Mouse (Mus musculus) hindbrain, postnatal 0 days (tissue): ENCODE measurements at regions not wholly inside any gene's neighbourhood (a gene's known extent, or its start where the extent isn't known, plus 50 kb on each side); places are given as distances from the start of the nearest gene placed in this dataset.

ENCODE experiments used
- ATAC-seq: fragments of 200-750 bp; cut with Nextera tagmentation; 2 replicates; pipeline ENCODE4 v1.8.0; 2017; ENCODE audit warnings: mild to moderate bottlenecking, moderate TSS enrichment, moderate library complexity
- DNase-seq: peaks from one replicate; pipeline ENCODE4 v3.0.0-alpha.2; 2015; ENCODE audit warnings: low spot score
- H3K27ac ChIP-seq: fragments of 300-500 bp; sonication (generic); 2 replicates; pipeline ENCODE4 v1.5.1; 2014; ENCODE audit warnings: mild to moderate bottlenecking
- H3K27me3 ChIP-seq: fragments of 300-500 bp; sonication (generic); 2 replicates; pipeline ENCODE4 v1.6.1; 2014; ENCODE audit warnings: low read length, mixed read lengths; ENCODE audit not compliant: insufficient read depth
- H3K36me3 ChIP-seq: fragments of 300-500 bp; sonication (generic); 2 replicates; pipeline ENCODE4 v1.6.1; 2014; ENCODE audit warnings: low read length, mixed read lengths; ENCODE audit not compliant: insufficient read depth
- H3K4me1 ChIP-seq: fragments of 300-500 bp; sonication (generic); 2 replicates; pipeline ENCODE4 v1.6.1; 2014; ENCODE audit warnings: antibody characterized with exemption, low read length, mixed read lengths; ENCODE audit not compliant: insufficient read depth
- H3K4me2 ChIP-seq: fragments of 300-500 bp; sonication (generic); 2 replicates; pipeline ENCODE4 v1.6.1; 2014; ENCODE audit warnings: low read depth, mild to moderate bottlenecking, low read length, moderate library complexity, mixed read lengths
- H3K4me3 ChIP-seq: fragments of 300-500 bp; sonication (generic); 2 replicates; pipeline ENCODE4 v1.5.1; 2014; ENCODE audit warnings: low read length
- H3K9ac ChIP-seq: fragments of 300-500 bp; sonication (generic); replicated peaks from 2 replicates; pipeline ENCODE4 v1.6.1; 2014; ENCODE audit warnings: mild to moderate bottlenecking, low read length, moderate library complexity, mixed read lengths
- H3K9me3 ChIP-seq: fragments of 300-500 bp; sonication (generic); 2 replicates; pipeline ENCODE4 v1.6.1; 2016; ENCODE audit warnings: low read length, mixed read lengths
- CTCF ChIP-seq: IDR thresholded peaks from 2 replicates; pipeline ENCODE4 v1.5.1; 2016; ENCODE audit warnings: antibody characterized with exemption, control low read depth, low read depth
- WGBS: fragments of 180-500 bp; shearing (Covaris S2); extraction: QIAGEN DNeasy Blood & Tissue Kit; methylation state at CpG from one replicate; pipeline ENCODE4 v1.1.7; 2014; 5-methylcytosine and 5-hydroxymethylcytosine counted together

- Histone ChIP-seq H3K4me3 (no peak overlapping the region), H3K9me3 (no peaks in the 10 kb centered on the region), H3K4me1 (no peaks in the 10 kb centered on the region), H3K36me3 (no peaks in the 10 kb centered on the region), H3K27me3 (no peaks in the 10 kb centered on the region), H3K9ac (no peak overlapping the region), H3K27ac (no peak overlapping the region), H3K4me2 (no peak overlapping the region)
- DNase-seq: no peak
- WGBS: 74% methylated on average over 3 of the region's 3 CpGs
- TF ChIP-seq CTCF: no peak
- no peak for ATAC-seq
Measured at GRCm38 (mm10) chr14:71315228-71315627, 715.6 kb upstream of the Fam160b2 start.

- H3K4me2 ChIP-seq: no peak overlapping the region
- H3K36me3 ChIP-seq: no peaks in the 10 kb centered on the region
- peaks cover 8% of the 10 kb centered on the region for H3K4me1 ChIP-seq
- no peak overlapping the region for H3K4me3 ChIP-seq
- ATAC-seq (peak; percentile 86), DNase-seq (peak; percentile 57)
- no peak overlapping the region for H3K27ac ChIP-seq
- H3K27me3 ChIP-seq: no peaks in the 10 kb centered on the region
- no peak for TF ChIP-seq CTCF
- 42% methylated on average over 6 of the region's 6 CpGs for WGBS
- no peak overlapping the region for H3K9ac ChIP-seq
- H3K9me3 ChIP-seq: no peaks in the 10 kb centered on the region
Measured at GRCm38 (mm10) chr14:71299755-71300154, 700.1 kb upstream of the Fam160b2 start.

DNA sequence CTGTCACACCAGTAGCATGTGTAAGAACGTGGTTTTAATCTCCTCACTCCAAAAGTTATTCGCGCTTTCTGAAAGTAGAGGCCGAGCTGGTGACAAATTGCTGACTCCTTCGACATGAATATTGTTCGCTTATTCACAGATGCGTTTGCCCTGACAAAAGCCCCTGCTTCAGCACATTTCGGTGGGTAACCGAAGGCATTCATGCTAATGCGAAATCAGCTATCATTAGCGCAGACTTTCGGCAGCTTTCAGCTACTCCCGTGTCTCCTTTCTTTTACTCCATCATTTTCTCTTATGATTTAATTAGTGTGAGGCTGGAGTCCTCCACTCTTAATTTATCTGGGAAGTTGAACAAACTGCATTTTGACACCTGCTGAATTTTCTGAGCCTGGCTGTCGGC, 681.9 kb upstream of the Fam160b2 start:
- peak; percentile 17 for DNase-seq
- 52% methylated on average over 14 of the region's 14 CpGs for WGBS
- ATAC-seq: no peak
- Histone ChIP-seq H3K4me3 (no peak overlapping the region), H3K27ac (no peak overlapping the region), H3K27me3 (no peaks in the 10 kb centered on the region), H3K9ac (no peak overlapping the region), H3K4me1 (no peaks in the 10 kb centered on the region), H3K4me2 (no peak overlapping the region), H3K36me3 (no peaks in the 10 kb centered on the region), H3K9me3 (no peaks in the 10 kb centered on the region)
- no peak for TF ChIP-seq CTCF

DNA sequence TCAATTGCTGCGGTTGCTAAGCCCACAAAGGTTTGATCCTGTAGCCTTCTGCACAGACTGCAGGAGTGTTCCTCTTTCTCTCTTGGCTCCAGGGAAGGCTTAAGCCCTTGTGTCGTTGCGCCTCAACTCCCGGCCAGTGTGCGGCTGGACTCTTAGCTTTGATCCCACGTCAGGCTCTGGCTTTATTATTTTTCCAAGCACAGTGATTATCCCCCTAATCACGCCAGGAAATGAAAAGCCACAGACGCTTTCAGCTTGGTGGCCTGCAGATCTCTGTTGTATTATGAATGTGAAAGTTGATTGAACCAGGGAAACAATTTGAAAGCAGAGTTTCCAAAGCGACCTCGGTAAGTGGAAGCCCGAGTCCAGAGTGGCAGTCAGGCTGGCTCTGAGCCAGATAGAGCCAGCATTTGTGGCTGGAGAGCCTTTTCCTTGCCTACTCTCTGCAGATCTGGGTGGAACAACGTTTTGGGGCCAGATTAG, 676.7 kb upstream of the Fam160b2 start:
- Histone ChIP-seq H3K4me1 (no peaks in the 10 kb centered on the region; the same call in 1 of the 2 replicates), H3K36me3 (no peaks in the 10 kb centered on the region), H3K27me3 (no peaks in the 10 kb centered on the region), H3K4me3 (no peak overlapping the region), H3K9ac (no peak overlapping the region), H3K4me2 (peak overlapping the region; percentile 29), H3K9me3 (no peaks in the 10 kb centered on the region), H3K27ac (peak overlapping the region; percentile 62; the same call in 1 of the 2 replicates)
- no peak for TF ChIP-seq CTCF
- DNase-seq (peak; percentile 79), ATAC-seq (peak; percentile 56)
- WGBS: 31% methylated on average over 12 of the region's 12 CpGs

DNA sequence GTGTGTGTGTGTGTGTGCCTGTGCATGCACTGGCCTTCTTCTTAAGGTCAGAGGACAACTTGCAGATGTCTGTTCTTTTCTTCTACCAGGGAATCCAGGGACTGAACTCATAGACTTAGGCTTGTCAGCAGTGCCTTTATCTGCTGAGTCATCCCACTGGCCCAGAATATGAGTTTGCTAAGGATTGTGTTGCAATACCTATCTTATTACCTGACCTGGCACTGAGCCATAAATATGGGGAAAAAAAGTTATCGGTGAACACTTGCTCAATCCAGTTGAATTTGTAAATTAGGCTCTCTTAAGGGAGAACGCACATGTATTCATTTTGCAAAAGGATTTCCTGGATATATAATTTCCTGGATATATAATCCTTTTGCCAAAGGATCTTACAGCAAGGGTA, 672.8 kb upstream of the Fam160b2 start:
- no peak for ATAC-seq
- Histone ChIP-seq H3K9ac (no peak overlapping the region), H3K4me3 (no peak overlapping the region), H3K36me3 (no peaks in the 10 kb centered on the region), H3K27ac (no peak overlapping the region), H3K9me3 (no peaks in the 10 kb centered on the region), H3K4me1 (no peaks in the 10 kb centered on the region; the same call in 1 of the 2 replicates), H3K27me3 (no peaks in the 10 kb centered on the region), H3K4me2 (no peak overlapping the region)
- 86% methylated on average over 2 of the region's 2 CpGs for WGBS
- no peak for DNase-seq
- TF ChIP-seq CTCF: no peak

DNA sequence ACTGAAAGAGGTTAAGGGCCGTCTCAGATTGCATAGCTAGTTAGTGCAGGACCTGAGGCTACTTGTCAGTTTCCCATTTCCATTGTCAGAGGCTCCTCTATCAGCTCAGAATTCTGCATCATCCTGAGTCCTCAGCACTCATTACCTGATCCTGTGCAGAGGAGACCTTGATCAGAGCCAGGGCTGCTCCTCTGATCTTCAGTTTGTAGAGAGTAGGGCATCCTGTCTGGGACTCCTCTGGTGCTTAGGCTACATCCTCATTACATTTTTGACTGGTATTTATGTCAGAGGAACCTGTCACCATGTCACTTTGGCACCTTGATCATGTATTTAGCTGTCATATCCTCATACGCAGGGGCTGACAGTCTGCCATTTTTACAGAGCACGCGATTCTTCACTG, 658.0 kb upstream of the Fam160b2 start:
- H3K27ac ChIP-seq: no peak overlapping the region
- TF ChIP-seq CTCF: no peak
- ATAC-seq: no peak
- H3K4me1 ChIP-seq: no peaks in the 10 kb centered on the region
- H3K4me3 ChIP-seq: no peak overlapping the region
- DNase-seq: no peak
- no peaks in the 10 kb centered on the region for H3K36me3 ChIP-seq
- no peaks in the 10 kb centered on the region for H3K27me3 ChIP-seq
- 88% methylated on average over 4 of the region's 4 CpGs for WGBS
- H3K9me3 ChIP-seq: no peaks in the 10 kb centered on the region
- no peak overlapping the region for H3K4me2 ChIP-seq
- no peak overlapping the region for H3K9ac ChIP-seq

- no peak overlapping the region for H3K4me2 ChIP-seq
- H3K27ac ChIP-seq: no peak overlapping the region
- 0 out of 2 replicates have a peak, but pooled peaks cover 6% of the 10 kb centered on the region for H3K4me1 ChIP-seq
- no peak overlapping the region for H3K4me3 ChIP-seq
- TF ChIP-seq CTCF: no peak
- H3K27me3 ChIP-seq: no peaks in the 10 kb centered on the region
- no peaks in the 10 kb centered on the region for H3K36me3 ChIP-seq
- no peaks in the 10 kb centered on the region for H3K9me3 ChIP-seq
- ATAC-seq (no peak), DNase-seq (no peak)
- no peak overlapping the region for H3K9ac ChIP-seq
- WGBS: 95% methylated on average over 1 of the region's 1 CpGs
Measured at GRCm38 (mm10) chr14:71254207-71254606, 654.6 kb upstream of the Fam160b2 start.
